Mouse (Mus musculus): ENCODE measurements around the gene AI464131. TPM values are rescaled to one million over a fixed set of nuclear protein-coding genes. Genes with fewer than 3 reads are reported as not detected.

Gene AI464131
- total and polyA plus RNA-seq, 2 experiments = 15.9 to 27.9 TPM

- TF ChIP-seq POLR2A (IDR thresholded peaks at IDR 0.05; ENCODE audit: extremely low read depth, insufficient read depth, low read length) (no peak), CTCF (IDR thresholded peaks at IDR 0.05; ENCODE audit: low read depth, low read length) (0 out of 2 replicates have a peak, but pooled peaks have one; percentile 8)
- Histone ChIP-seq H3K27me3 (ENCODE audit: control insufficient read depth, insufficient read depth, low read length) (no peaks in the 10 kb centered on the region), H3K79me2 (ENCODE audit: control insufficient read depth, insufficient read depth, low read length) (no peaks in the 10 kb centered on the region), H3K4me3 (ENCODE audit: insufficient read depth, low read depth, low read length) (no peak overlapping the region), H3K9ac (ENCODE audit: low read depth, low read length) (no peak overlapping the region), H3K36me3 (ENCODE audit: control insufficient read depth, insufficient read depth, low read length) (no peaks in the 10 kb centered on the region), H3K4me1 (ENCODE audit: control insufficient read depth, insufficient read depth, low read length) (peaks cover 4% of the 10 kb centered on the region; the same call in 1 of the 2 replicates), H3K27ac (replicated peaks; ENCODE audit: insufficient read depth, low read depth, low read length) (no peak overlapping the region)
- DNase-seq (ENCODE audit: extremely low read depth, low read depth, low spot score) = peak; percentile 53
- WGBS = 57% methylated on average over 5 of the region's 5 CpGs
Measured at GRCm38 (mm10) chr4:41522788-41523187, 19.9 kb upstream of the AI464131 start.

GRCm38 (mm10) chr4:41522136-41522535 lies 19.3 kb upstream of the AI464131 start:
- no peak overlapping the region for H3K9ac ChIP-seq (ENCODE audit: low read depth, low read length)
- 0 out of 2 replicates have a peak, but pooled peaks cover 2% of the 10 kb centered on the region for H3K4me1 ChIP-seq (ENCODE audit: control insufficient read depth, insufficient read depth, low read length)
- no peak overlapping the region for H3K4me3 ChIP-seq (ENCODE audit: insufficient read depth, low read depth, low read length)
- H3K27ac ChIP-seq (replicated peaks; ENCODE audit: insufficient read depth, low read depth, low read length) = no peak overlapping the region
- WGBS = 53% methylated on average over 6 of the region's 6 CpGs
- no peak for DNase-seq (ENCODE audit: extremely low read depth, low read depth, low spot score)
- H3K36me3 ChIP-seq (ENCODE audit: control insufficient read depth, insufficient read depth, low read length) = no peaks in the 10 kb centered on the region
- no peak for TF ChIP-seq CTCF (IDR thresholded peaks at IDR 0.05; ENCODE audit: low read depth, low read length)
- TF ChIP-seq POLR2A (IDR thresholded peaks at IDR 0.05; ENCODE audit: extremely low read depth, insufficient read depth, low read length) = no peak
- no peaks in the 10 kb centered on the region for H3K27me3 ChIP-seq (ENCODE audit: control insufficient read depth, insufficient read depth, low read length)
- no peaks in the 10 kb centered on the region for H3K79me2 ChIP-seq (ENCODE audit: control insufficient read depth, insufficient read depth, low read length)

GRCm38 (mm10) chr4:41520641-41521040 lies 17.8 kb upstream of the AI464131 start:
- H3K4me1 ChIP-seq (ENCODE audit: control insufficient read depth, insufficient read depth, low read length) = 0 out of 2 replicates have a peak, but pooled peaks cover 2% of the 10 kb centered on the region
- H3K27me3 ChIP-seq (ENCODE audit: control insufficient read depth, insufficient read depth, low read length) = no peaks in the 10 kb centered on the region
- no peak for DNase-seq (ENCODE audit: extremely low read depth, low read depth, low spot score)
- H3K9ac ChIP-seq (ENCODE audit: low read depth, low read length) = no peak overlapping the region
- H3K27ac ChIP-seq (replicated peaks; ENCODE audit: insufficient read depth, low read depth, low read length) = no peak overlapping the region
- H3K36me3 ChIP-seq (ENCODE audit: control insufficient read depth, insufficient read depth, low read length) = no peaks in the 10 kb centered on the region
- TF ChIP-seq CTCF (IDR thresholded peaks at IDR 0.05; ENCODE audit: low read depth, low read length) (no peak), POLR2A (IDR thresholded peaks at IDR 0.05; ENCODE audit: extremely low read depth, insufficient read depth, low read length) (no peak)
- H3K4me3 ChIP-seq (ENCODE audit: insufficient read depth, low read depth, low read length) = no peak overlapping the region
- no peaks in the 10 kb centered on the region for H3K79me2 ChIP-seq (ENCODE audit: control insufficient read depth, insufficient read depth, low read length)
- 68% methylated on average over 14 of the region's 14 CpGs for WGBS

- Histone ChIP-seq H3K27me3 (ENCODE audit: control insufficient read depth, insufficient read depth, low read length) (no peaks in the 10 kb centered on the region), H3K4me1 (ENCODE audit: control insufficient read depth, insufficient read depth, low read length) (no peaks in the 10 kb centered on the region), H3K79me2 (ENCODE audit: control insufficient read depth, insufficient read depth, low read length) (no peaks in the 10 kb centered on the region), H3K4me3 (ENCODE audit: insufficient read depth, low read depth, low read length) (no peak overlapping the region), H3K27ac (replicated peaks; ENCODE audit: insufficient read depth, low read depth, low read length) (no peak overlapping the region), H3K9ac (ENCODE audit: low read depth, low read length) (no peak overlapping the region), H3K36me3 (ENCODE audit: control insufficient read depth, insufficient read depth, low read length) (no peaks in the 10 kb centered on the region)
- DNase-seq (ENCODE audit: extremely low read depth, low read depth, low spot score) = no peak
- 92% methylated on average over 5 of the region's 5 CpGs for WGBS
- no peak for TF ChIP-seq POLR2A (IDR thresholded peaks at IDR 0.05; ENCODE audit: extremely low read depth, insufficient read depth, low read length)
Measured at GRCm38 (mm10) chr4:41519195-41519594, 16.3 kb upstream of the AI464131 start.

GRCm38 (mm10) chr4:41518349-41518748 lies 15.5 kb upstream of the AI464131 start:
- H3K27ac ChIP-seq (replicated peaks; ENCODE audit: insufficient read depth, low read depth, low read length) = no peak overlapping the region
- no peaks in the 10 kb centered on the region for H3K36me3 ChIP-seq (ENCODE audit: control insufficient read depth, insufficient read depth, low read length)
- DNase-seq (ENCODE audit: extremely low read depth, low read depth, low spot score) = no peak
- no peaks in the 10 kb centered on the region for H3K4me1 ChIP-seq (ENCODE audit: control insufficient read depth, insufficient read depth, low read length)
- H3K27me3 ChIP-seq (ENCODE audit: control insufficient read depth, insufficient read depth, low read length) = no peaks in the 10 kb centered on the region
- no peaks in the 10 kb centered on the region for H3K79me2 ChIP-seq (ENCODE audit: control insufficient read depth, insufficient read depth, low read length)
- H3K9ac ChIP-seq (ENCODE audit: low read depth, low read length) = no peak overlapping the region
- TF ChIP-seq CTCF (IDR thresholded peaks at IDR 0.05; ENCODE audit: low read depth, low read length) (no peak), POLR2A (IDR thresholded peaks at IDR 0.05; ENCODE audit: extremely low read depth, insufficient read depth, low read length) (no peak)
- WGBS = 92% methylated on average over 7 of the region's 7 CpGs
- H3K4me3 ChIP-seq (ENCODE audit: insufficient read depth, low read depth, low read length) = no peak overlapping the region

- WGBS = 89% methylated on average over 2 of the region's 2 CpGs
- Histone ChIP-seq H3K9ac (ENCODE audit: low read depth, low read length) (no peak within 1 kb of the TSS), H3K27me3 (ENCODE audit: control insufficient read depth, insufficient read depth, low read length) (no peaks in the 10 kb centered on the region)
Measured at GRCm38 (mm10) chr4:41517233-41517632, 14.4 kb upstream of the AI464131 start, which contains the start of gene 1110017D15Rik. 1110017D15Rik (minus strand) TSS chr4:41517333.

More at GRCm38 (mm10) chr4:41517233-41517632, 14.4 kb upstream of the AI464131 start, which contains the start of gene 1110017D15Rik:
- Histone ChIP-seq H3K79me2 (ENCODE audit: control insufficient read depth, insufficient read depth, low read length) (no peaks in the 10 kb centered on the region), H3K27ac (replicated peaks; ENCODE audit: insufficient read depth, low read depth, low read length) (no peak within 1 kb of the TSS), H3K36me3 (ENCODE audit: control insufficient read depth, insufficient read depth, low read length) (no peaks in the 10 kb centered on the region), H3K4me3 (ENCODE audit: insufficient read depth, low read depth, low read length) (no peak within 1 kb of the TSS), H3K4me1 (ENCODE audit: control insufficient read depth, insufficient read depth, low read length) (no peaks in the 10 kb centered on the region)
- no peak for TF ChIP-seq POLR2A (IDR thresholded peaks at IDR 0.05; ENCODE audit: extremely low read depth, insufficient read depth, low read length)
- no peak for TF ChIP-seq CTCF (IDR thresholded peaks at IDR 0.05; ENCODE audit: low read depth, low read length)
- no peak for DNase-seq (ENCODE audit: extremely low read depth, low read depth, low spot score)

Data from liver, adult 2 months (tissue).